Mouse (Mus musculus) lung, embryonic 14.5 days (tissue): ENCODE results near the gene Moap1. TPM values are rescaled to one million over a fixed set of nuclear protein-coding genes. Genes with fewer than 3 reads are reported as not detected.

Experiments used
- ATAC-seq: fragments of 200-750 bp; cut with Nextera tagmentation; 2 replicates; pipeline ENCODE4 v1.8.0; 2017; ENCODE audit warnings: mild to moderate bottlenecking, moderate TSS enrichment, moderate library complexity; ENCODE audit not compliant: insufficient read depth
- DNase-seq: peaks from one replicate; pipeline ENCODE4 v3.0.0-alpha.2; 2015
- H3K27ac ChIP-seq: fragments of 300-500 bp; sonication (generic); 2 replicates; pipeline ENCODE4 v1.5.1; 2014; ENCODE audit warnings: low read depth, mild to moderate bottlenecking, moderate library complexity
- H3K27me3 ChIP-seq: fragments of 300-500 bp; sonication (generic); 2 replicates; pipeline ENCODE4 v1.6.1; 2014; ENCODE audit warnings: low read length, control low read depth; ENCODE audit not compliant: insufficient read depth
- H3K36me3 ChIP-seq: fragments of 300-500 bp; sonication (generic); 2 replicates; pipeline ENCODE4 v1.6.1; 2014; ENCODE audit warnings: control low read depth; ENCODE audit not compliant: insufficient read depth
- H3K4me1 ChIP-seq: fragments of 300-500 bp; sonication (generic); 2 replicates; pipeline ENCODE4 v1.6.1; 2014; ENCODE audit warnings: antibody characterized with exemption, control low read depth; ENCODE audit not compliant: insufficient read depth
- H3K4me2 ChIP-seq: fragments of 300-500 bp; sonication (generic); 2 replicates; pipeline ENCODE4 v1.6.1; 2014; ENCODE audit warnings: mild to moderate bottlenecking
- H3K4me3 ChIP-seq: fragments of 300-500 bp; sonication (generic); 2 replicates; pipeline ENCODE4 v1.5.1; 2014; ENCODE audit warnings: low read depth, low read length
- H3K9ac ChIP-seq: fragments of 300-500 bp; sonication (generic); 2 replicates; pipeline ENCODE4 v1.6.1; 2014
- H3K9me3 ChIP-seq: fragments of 300-500 bp; sonication (generic); 2 replicates; pipeline ENCODE4 v1.6.1; 2016; ENCODE audit warnings: low read depth, low read length, control low read depth
- CTCF ChIP-seq: IDR thresholded peaks from 2 replicates; pipeline ENCODE4 v1.5.1; 2016; ENCODE audit warnings: antibody characterized with exemption, low read depth
- WGBS: fragments of 180-500 bp; shearing (Covaris S2); extraction: QIAGEN DNeasy Blood & Tissue Kit; methylation state at CpG from one replicate; pipeline ENCODE4 v1.1.7; 2014; 5-methylcytosine and 5-hydroxymethylcytosine counted together
- polyA plus RNA-seq: library from polyadenylated mRNA; unstranded; fragments of >200 nt; fragmentation: Nextera tagmentation; extraction: Ambion mirVana; gene quantifications from 2 replicates; pipeline ENCODE4 v1.2.1, GENCODE M21; 2014

The Moap1 gene
- polyA plus RNA-seq, 1 experiment from 2014 or later, result 24.3 TPM

- DNase-seq, result peak; percentile 91
- no peaks in the 10 kb centered on the region for H3K36me3 ChIP-seq
- peak; percentile 76 for ATAC-seq
- peak overlapping the region; percentile 82 for H3K27ac ChIP-seq
- peak; percentile 86 for TF ChIP-seq CTCF
- 3% methylated on average over 45 of the region's 45 CpGs for WGBS
- H3K9ac ChIP-seq, result peak overlapping the region; percentile 75
- peak overlapping the region; percentile 74 for H3K4me3 ChIP-seq
- peaks cover 7% of the 10 kb centered on the region for H3K4me1 ChIP-seq
- H3K9me3 ChIP-seq, result no peaks in the 10 kb centered on the region
- H3K4me2 ChIP-seq, result peak overlapping the region; percentile 95
- no peaks in the 10 kb centered on the region for H3K27me3 ChIP-seq
These were observed 38.1 kb downstream of the Moap1 start for GRCm38 (mm10) chr12:102705216-102705871.

- peak within 1 kb of the TSS; percentile 82 for H3K27ac ChIP-seq
- H3K4me2 ChIP-seq, result peak within 1 kb of the TSS; percentile 95
- no peaks in the 10 kb centered on the region for H3K9me3 ChIP-seq
- peak within 1 kb of the TSS; percentile 74 for H3K4me3 ChIP-seq
- peaks cover 7% of the 10 kb centered on the region for H3K4me1 ChIP-seq
- H3K36me3 ChIP-seq, result no peaks in the 10 kb centered on the region
- DNase-seq, result peak; percentile 75
- peak within 1 kb of the TSS; percentile 75 for H3K9ac ChIP-seq
- TF ChIP-seq CTCF, result no peak
- under 1% methylated on average over 74 of the region's 105 CpGs for WGBS
- peak; percentile 91 for ATAC-seq
- H3K27me3 ChIP-seq, result no peaks in the 10 kb centered on the region
These were observed 38.8 kb downstream of the Moap1 start, which contains the start of gene Itpk1 for GRCm38 (mm10) chr12:102704457-102705198. Gene Itpk1, minus strand, starts transcription at chr12:102704930.

GRCm38 (mm10) chr12:102703921-102704408 is 39.5 kb downstream of the Moap1 start:
- no peaks in the 10 kb centered on the region for H3K27me3 ChIP-seq
- no peaks in the 10 kb centered on the region for H3K9me3 ChIP-seq
- H3K27ac ChIP-seq, result no peak overlapping the region
- WGBS, result 11% methylated on average over 17 of the region's 17 CpGs
- H3K9ac ChIP-seq, result peak overlapping the region; percentile 75
- H3K4me1 ChIP-seq, result peaks cover 7% of the 10 kb centered on the region
- peak overlapping the region; percentile 74 for H3K4me3 ChIP-seq
- H3K36me3 ChIP-seq, result no peaks in the 10 kb centered on the region
- H3K4me2 ChIP-seq, result peak overlapping the region; percentile 95
- no peak for TF ChIP-seq CTCF
- no peak for ATAC-seq
- no peak for DNase-seq

- Histone ChIP-seq H3K4me3 (peak overlapping the region; percentile 74; the same call in 1 of the 2 replicates), H3K9ac (peak overlapping the region; percentile 18; the same call in 1 of the 2 replicates), H3K4me2 (peak overlapping the region; percentile 95), H3K4me1 (peaks cover 7% of the 10 kb centered on the region), H3K9me3 (no peaks in the 10 kb centered on the region), H3K36me3 (no peaks in the 10 kb centered on the region), H3K27me3 (no peaks in the 10 kb centered on the region), H3K27ac (no peak overlapping the region)
- 49% methylated on average over 6 of the region's 6 CpGs for WGBS
- TF ChIP-seq CTCF, result no peak
- DNase-seq (no peak), ATAC-seq (no peak)
These were observed 40.0 kb downstream of the Moap1 start for GRCm38 (mm10) chr12:102703441-102703840.

GRCm38 (mm10) chr12:102703111-102703412 is 40.4 kb downstream of the Moap1 start:
- Histone ChIP-seq H3K36me3 (no peaks in the 10 kb centered on the region), H3K9me3 (no peaks in the 10 kb centered on the region), H3K4me1 (peaks cover 7% of the 10 kb centered on the region), H3K4me2 (peak overlapping the region; percentile 95), H3K9ac (peak overlapping the region; percentile 18; the same call in 1 of the 2 replicates), H3K27me3 (no peaks in the 10 kb centered on the region), H3K4me3 (peak overlapping the region; percentile 74), H3K27ac (peak overlapping the region; percentile 54; the same call in 1 of the 2 replicates)
- ATAC-seq (no peak), DNase-seq (peak; percentile 72)
- peak; percentile 46 for TF ChIP-seq CTCF
- WGBS, result 4% methylated on average over 4 of the region's 4 CpGs

GRCm38 (mm10) chr12:102702356-102703110 is 40.9 kb downstream of the Moap1 start:
- Histone ChIP-seq H3K27ac (peak overlapping the region; percentile 54; the same call in 1 of the 2 replicates), H3K27me3 (no peaks in the 10 kb centered on the region), H3K9ac (peak overlapping the region; percentile 18; the same call in 1 of the 2 replicates), H3K9me3 (no peaks in the 10 kb centered on the region), H3K4me1 (peaks cover 7% of the 10 kb centered on the region), H3K36me3 (no peaks in the 10 kb centered on the region), H3K4me2 (peak overlapping the region; percentile 95), H3K4me3 (peak overlapping the region; percentile 74)
- peak; percentile 70 for TF ChIP-seq CTCF
- WGBS, result 6% methylated on average over 15 of the region's 15 CpGs
- peak; percentile 95 for DNase-seq
- ATAC-seq, result no peak
